Mouse (Mus musculus) thymus, postnatal 36 days (tissue): Measurements from ENCODE around the gene Lmod3.

Experiments
- DNase-seq, 2 experiments: peaks; one replicate each; pipeline ENCODE4 v3.0.0; 2022; ENCODE audit warnings: mixed read lengths in 2 of 2

Lmod3 gene

DNA sequence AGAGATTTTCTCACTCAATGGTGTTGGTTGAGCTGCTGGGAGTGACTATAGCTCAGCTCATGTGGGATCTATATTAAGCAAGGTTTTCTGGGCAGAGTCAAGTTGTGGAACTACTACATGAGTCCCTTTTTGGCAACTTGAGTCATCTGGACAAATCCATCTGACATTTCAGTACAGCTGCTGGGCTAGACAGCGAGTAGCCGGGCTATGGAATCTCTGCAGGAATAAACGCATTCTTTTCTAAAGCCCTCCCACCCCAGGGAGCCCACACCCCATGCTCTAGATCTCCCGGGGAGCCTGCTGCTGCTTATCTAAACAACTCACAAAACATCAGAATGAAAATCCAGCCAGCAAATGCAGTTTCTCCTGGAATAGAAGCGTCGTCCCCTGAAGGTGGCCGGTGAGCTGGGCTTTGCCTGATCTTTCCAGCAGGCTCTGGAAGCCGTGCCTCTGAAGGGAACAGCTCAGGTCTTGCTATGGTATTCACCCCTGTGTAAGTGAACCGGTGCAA is at the start of gene Lmod3:
TSS of gene Lmod3 (minus strand) at position 49 of the 511 bp plus-strand sequence.
- no peak for DNase-seq

DNA sequence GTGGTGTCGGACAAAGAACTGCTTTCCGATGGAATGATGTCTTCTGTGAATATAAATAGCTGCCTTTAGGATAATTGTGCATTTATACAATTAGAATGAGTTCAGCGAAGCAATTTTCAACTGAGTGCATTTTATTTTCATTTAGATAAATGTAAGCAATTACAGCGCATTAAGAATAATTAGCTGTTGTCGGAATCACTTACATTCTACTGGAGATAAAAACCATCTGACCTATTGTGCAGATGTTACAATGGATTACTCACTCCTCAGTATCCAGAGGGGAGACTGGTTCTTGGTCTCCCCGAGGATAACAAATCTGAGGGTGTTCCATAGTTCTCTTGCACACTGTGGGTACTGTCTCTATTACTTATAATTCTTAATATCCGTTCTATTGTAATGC is 49.7 kb upstream of the Lmod3 start:
- DNase-seq: no peak

DNA sequence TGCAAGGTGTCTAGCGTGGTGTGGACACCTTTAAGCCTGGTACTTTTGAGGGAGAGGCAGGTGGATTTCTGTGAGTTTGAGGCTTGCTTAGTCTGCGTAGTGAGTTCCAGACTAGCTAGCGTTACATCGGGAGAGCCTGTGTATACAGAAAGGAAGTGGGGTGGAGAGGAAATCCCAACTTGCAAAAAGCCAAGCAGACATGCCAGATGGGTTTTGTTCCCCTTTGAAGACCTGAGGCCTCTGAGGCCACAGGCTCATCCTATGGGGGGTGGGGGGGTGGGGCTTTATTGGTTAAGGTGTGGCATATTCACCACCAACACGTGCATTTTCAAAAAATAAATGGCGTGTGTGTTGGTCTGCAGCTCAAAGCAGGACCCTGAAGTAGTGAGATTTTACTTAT is 48.1 kb upstream of the Lmod3 start:
- DNase-seq: no peak

DNA sequence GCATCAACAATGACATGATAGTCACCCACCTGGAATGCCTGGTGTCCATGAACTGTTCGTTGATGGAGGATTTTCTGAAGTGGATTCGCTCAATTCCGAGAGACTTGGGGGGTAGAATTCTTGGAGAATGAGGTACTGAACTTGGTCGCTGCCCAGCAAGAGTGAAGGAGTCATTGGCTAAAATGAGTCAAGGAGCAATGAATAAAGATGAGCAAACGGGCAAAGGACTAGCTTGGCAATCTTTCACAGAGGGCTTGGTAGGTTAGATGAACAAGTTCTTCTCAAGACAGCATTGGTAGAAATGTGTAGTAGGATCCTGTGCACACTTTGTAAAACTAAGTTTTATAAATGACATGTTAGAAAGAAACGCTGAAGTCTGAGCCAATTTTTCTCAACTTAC is 47.6 kb upstream of the Lmod3 start:
- no peak for DNase-seq

DNA sequence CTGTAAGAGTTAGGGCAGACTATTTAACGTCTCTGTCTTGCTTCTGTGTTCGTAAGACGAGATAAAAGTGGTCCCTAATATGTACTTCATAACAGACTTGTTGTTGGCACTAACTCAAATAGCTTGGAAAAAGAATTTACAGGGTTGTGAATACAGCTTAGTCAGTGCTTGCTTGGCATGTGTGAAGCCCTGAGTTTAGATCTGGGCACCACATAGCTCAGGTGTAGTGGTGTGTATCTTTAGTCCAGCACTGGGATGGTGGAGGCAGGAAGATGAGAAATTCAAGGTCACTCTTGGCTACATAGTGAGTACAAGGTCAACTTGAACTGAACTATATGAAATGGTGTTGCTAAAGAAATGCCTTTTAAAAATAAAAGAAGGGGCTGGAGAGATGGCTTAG is 44.6 kb upstream of the Lmod3 start:
- no peak for DNase-seq

DNA sequence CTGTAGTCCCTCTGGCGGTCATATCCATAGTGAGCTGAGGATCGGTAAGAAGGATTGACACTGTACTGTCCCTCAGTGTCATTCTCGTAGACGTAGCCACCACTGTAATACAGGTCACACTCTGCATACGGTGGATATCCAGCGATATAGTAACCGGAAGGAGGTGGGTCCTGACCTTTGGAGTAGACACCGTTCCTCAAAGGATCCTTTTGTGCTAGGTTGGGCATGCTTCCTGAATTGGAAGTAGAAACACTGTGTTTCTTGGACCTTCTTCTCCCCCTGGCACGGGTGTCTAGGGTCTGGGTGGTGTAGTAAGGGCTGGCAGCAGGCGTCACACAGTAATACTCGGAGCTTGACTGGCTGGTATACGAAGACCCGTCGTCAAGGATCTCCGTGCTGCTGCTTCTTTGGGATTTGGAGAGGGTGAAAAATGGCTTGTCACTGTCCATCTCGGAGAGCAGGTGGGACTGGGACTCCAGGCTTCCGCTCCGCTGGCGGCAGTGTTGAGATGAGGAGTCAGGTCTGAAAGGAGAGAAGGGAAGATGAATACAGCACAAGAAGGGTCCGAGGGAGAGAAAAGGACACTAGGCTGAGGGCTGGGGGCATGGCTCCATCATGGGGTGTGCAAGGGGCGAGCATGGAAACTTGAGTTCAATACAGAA is 43.4 kb upstream of the Lmod3 start:
- no peak for DNase-seq

DNA sequence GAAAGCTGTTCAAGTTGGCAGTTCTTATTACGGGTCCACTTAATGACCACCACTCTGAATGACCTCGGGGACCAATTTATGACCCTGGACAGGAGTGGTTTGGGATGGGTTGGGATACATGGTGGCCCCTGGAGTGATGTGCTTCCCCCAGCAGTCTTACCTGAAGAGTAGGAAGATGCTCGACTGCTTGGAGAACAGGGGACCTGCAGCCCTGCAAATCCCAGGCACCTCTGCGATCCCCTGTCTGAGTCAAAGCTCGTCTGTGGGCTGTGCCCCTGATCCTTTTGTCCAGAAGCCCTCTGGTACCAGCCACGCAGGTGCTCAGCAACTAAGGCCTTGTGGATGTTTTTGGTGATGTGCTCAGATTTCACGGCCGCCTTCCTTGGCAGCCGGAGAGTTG is 42.9 kb upstream of the Lmod3 start:
- DNase-seq: no peak

DNA sequence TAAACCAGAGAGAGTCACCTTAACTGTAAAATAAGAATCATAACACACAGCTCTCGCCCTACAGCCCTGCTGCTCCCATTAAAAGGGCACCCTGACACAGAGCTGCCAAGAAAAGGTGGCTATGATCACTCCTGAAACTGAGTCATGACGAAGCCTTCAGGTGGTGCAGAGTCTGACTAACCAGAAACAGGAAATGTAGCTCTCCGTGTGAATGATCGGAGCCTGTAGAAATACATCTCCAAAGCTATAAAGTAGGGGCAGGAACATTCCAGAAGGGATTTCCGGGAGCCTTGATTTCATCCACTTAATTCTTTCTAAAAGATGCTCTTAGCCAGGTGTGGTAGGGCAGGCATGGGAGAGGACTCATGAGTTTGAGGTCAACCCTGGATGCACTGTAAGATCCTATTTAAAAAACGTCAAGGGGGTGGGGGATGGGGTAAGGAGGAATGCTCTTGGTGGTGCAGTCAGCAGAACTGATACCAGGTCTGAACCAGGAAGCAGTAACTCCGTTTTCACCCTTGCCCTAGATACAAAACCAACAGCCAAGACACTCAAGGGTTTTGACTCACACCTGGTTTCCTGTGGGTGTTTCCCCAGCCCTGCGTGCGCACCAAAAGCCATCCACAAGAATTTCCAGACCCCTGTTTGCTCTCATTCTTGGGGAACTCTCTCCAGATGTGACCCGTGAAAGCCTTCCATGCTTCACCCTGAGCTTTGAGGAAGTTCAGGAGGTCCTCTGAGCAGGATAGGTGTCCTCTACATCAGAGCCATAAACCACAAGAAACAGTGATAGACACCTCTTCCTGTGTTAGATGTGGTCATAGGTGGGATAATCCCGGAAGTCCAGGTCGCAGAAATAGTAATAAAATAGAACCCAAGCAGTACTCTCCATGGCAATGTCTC is 41.4 kb upstream of the Lmod3 start:
- DNase-seq: peak; percentile 48 to 61

DNA sequence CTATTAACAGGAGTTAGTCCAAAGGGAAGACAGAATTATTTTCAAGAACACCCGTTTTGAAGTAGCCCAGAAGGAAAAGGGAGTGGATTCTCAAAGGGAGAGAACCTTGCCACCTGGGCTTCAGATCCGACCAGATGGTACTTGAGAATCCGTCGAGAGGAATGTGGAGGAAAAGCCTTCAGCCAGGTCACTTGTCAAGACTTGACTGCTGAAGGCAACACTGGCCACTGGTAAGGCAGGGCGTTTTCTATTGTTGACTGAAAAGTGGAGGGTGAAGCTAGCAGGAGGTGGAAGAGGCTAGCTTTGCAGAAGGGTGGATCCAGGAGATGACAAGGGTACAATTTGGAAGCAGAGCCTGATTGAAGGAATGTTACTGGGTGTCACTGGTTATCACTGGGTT is 40.3 kb upstream of the Lmod3 start:
- no peak for DNase-seq

DNA sequence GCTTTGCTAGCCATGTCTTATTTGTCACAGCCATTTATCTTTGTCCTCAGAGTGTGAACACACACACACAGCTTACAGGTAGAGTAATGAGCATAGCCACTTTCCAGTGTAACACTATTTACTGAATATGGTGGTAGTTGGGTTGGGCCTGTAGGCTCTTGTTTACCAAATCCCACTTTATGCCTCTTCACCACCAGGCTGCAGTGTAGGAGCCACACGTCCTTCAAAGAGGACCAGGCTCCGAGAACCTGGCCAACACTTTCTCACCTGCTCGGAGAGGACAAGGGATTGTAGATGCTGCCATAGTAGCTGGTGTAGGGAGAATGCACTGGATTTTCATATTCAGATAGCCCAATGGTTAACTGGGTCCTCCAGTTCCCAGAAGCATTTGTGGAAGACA is 39.5 kb upstream of the Lmod3 start:
- DNase-seq: no peak

DNA sequence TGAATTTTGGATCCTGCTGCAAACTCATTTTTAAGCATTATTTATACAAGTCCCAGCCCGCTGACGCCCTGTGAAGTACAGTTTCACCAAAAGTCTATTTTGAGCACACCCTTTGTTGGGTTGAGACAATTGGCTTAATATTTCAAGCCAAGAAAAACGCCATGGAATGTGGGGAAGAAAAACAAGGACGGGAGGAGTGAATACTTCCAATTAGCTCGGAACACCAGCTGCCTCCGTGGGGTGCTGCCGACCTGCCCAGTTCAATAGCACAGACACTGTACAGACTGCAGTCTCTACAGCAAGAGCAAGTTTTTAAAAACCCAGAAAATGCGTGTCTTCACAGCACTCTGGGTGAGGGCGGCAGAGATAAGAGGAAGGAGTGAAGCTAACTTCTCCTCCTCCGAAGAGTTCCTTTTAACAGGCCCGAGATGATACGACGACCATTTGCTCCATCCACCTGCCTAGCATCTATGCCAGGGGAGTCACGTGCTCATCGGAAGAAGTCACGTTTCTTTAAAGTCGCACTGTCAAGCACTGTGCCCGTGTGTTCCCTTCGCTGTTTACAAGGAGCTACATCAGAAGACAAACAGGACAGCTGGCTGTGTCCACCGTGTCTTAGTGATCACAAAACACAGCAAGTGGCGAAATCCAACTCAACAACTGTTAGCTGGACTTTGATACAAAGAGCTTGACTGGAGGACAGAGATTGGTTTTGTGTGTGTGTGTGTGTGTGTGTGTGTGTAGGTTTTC is 38.8 kb upstream of the Lmod3 start:
- DNase-seq: no peak

DNA sequence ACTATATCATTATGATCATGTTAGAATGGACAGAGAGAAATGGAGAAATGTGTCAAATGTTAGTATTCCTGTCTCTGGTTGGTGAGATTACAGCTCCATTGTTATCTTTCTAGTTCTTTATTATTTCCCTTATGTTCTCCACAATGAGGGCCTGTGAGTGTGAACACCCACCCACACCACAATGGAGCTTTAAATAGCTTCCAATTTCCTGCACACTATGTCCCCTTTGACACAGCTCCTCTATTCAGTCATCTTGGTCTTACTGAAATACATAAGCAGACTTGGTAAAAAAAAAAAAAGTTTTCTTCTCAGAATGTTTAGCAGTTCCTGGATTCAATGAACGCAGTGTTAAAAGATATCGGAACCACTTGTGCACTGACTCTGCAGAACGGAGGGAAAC is 38.1 kb upstream of the Lmod3 start:
- DNase-seq: no peak

DNA sequence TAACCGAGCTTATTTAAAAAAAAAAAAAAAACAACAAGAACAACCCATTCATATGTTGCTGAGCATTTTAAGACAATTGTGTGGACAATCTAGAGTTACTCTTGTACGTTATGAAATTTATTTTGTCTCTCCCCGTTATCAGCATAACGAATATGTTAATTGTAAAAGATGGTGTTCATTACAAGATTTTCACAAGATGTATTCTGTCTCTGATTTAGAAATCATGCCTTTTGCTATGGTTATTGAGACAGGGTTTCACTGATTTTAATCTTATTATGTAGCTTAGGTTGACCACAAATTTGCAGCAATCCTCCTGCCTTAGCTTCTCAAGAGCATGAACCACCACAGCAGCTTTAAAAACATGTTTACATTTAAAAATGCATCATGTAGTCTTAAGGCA is 37.3 kb upstream of the Lmod3 start:
- DNase-seq: no peak

DNA sequence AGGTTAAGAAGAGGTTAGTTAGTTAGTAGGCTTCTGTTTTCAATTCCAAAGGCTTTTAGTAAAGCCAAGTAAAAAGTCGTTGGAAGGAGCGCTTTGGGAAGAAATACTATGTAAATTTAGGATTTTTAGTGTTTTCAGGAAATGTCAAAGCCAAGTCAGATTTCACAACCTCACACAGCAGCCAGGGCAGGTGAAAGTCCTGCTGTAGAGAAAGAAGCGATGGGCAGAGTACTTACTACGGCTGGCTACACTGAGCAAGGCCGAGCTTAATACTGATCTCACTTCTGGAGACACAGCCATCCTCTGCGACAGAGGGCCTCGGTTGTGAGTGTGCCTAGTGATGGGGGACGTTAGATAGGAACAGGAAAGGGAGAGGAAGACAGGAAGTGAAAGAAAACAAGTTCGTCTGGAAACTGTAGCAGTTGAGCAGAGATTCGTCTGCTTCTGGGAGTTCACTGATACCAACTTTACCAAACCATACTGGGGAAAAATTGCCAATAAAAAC is 36.8 kb upstream of the Lmod3 start:
- DNase-seq: no peak

DNA sequence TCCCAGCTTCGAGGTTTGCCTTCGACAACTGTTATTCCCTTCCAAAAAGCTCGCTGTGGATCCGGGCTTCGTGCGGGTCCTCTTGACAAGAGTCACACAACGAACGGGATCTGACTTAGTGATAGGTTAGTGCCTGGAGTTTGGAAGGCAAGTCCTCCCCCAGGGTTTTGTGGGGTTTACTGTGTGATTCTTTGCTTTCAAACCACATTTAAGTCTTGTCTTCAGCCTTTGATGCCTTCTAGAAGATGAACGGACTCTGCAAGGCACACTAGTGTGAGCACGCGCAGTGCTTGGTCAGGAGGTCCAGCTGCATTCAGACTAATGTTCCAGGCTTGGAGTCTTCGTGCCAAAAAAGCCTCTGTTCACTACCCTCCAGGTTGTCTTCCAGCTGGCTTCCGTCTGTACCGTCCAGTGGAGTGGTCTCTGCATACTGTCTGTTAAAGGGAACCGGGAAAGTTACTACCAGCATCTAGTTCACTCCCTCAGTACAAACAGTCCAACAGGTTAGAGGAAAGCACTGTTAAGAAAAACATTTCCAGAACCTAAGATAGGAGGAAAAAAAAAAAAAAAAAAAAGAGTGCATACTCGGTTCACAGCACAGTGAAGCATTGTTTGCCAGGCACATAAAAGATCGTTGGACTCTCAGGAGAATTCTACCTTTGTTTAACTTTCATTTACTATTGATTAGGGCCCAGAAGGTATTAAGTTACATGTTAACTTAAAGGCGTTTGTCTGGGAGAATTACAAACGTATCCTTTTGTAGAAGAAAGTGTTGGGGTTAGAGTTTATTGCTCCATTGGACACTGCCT is 35.7 kb upstream of the Lmod3 start:
- no peak for DNase-seq

DNA sequence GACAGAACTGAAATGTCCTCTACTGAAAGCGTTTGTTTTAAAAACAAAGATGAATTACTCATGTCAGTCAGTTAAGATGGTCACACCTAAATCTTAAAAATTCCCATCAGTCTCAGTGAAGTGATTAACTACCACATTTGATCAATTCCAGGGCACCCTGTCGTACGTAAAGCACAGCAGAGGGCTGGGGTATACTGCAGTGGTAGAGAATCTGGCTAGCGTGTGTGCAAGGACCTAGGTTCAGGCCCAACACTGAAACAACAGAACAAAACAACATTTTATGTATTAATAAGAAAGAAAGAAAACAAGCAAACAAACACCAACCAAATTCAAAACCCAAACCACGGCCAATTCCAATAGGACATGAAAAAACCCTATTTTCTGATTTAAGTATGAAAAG is 33.8 kb upstream of the Lmod3 start:
- DNase-seq: no peak

DNA sequence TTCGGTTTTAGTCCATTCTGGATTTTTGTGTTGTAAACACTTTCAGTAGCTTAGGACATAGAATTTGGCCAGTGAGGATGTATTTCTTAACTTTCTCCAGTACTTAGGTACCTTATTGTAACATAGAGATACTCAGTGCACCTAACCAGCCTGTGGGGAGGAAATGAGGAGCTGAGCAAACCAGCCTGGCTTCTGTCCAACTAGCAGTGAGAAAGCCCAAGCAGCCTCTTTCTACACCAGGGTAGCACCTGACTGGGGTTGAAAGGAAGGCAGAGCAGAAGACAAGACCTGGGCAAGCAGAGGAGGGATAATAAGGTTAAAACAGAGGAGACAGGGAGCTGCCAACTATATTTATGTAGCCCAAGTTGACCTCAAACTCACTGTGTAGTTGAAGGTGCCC is 31.1 kb upstream of the Lmod3 start:
- DNase-seq: no peak

DNA sequence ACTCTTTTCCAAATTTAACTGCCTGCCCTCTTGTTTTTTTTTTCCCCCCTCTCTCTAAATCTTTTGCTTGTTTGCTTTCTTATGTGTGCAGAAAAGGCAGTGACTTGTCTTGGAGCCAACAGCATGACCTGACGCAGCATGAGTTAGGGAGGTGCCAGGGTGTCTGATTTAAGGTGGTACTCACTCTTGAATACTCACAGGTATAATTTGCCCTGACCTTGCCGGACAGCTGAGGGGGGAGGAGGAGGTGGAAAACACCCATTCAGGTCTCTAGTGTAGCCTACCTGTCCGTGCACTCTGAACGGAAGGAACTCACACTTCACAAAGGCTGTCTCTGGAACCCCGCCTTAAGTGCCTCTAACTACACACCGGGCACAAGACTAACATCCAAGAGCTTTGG is 26.3 kb upstream of the Lmod3 start:
- no peak for DNase-seq

DNA sequence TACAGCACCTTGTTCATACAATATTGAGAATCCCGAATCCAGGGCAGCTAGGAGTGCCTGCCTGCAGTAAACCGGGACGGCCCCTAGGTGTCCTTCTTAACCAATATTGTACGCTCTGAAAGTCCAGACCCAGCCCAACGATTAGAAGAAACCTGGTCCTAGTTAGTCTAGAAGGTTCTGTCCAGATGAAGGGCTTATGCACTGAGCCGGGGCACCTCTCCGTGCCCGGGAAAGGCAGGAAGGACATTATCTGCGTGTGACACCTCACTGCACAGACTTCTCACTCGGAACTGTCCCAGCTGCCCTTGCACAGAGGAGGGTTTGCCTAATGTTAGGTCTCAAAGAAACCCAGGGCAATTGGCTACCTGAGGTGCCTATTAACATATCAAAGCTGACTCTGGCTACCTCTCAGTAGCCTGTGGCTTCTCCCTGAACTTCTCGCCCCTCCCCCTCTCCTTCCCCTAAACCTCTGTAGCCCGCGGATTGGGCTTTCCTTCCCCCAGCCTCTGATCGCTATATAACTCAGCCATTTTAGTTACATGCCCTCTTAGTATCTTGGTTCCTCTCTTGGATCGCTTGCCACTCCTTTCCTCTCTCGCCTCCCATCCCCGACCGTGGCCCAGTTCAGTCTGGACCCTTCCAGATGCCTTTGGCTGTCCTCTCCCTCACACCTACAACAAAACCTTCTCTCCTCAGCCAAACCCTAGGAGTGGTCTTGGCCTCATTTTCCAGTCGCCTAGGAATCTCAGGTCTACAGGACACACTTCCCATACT is 25.6 kb upstream of the Lmod3 start:
- DNase-seq: peak; percentile 66 to 74

DNA sequence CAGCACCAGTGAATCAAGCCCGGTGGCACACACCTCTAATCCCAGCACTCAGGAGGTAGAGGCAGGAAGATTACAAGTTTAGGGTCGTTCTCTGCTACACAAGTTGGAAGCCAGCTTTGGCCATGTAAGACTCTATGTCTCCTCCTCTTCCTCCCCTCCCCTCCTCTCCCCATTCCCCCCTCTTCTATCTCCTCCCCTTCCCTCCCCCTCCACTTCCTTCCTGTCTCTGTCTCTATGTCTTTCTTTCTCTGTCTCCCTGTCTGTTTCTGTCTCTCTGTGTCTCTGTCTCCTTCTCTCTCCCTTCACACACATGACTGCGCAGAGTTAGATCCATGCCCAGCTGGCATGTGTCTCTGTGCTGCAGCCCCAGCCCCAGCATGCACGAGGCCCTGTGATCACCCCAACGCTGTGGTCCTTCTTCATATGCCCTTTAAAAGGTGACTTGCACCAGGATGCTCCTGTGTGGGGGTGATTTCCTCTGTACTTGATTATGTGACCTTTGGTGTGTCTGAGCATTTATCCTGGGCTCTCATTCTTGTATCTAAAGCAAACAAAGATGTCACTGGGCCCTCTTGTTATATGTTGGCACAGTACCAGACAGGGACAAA is 24.4 kb upstream of the Lmod3 start:
- peak in 1 of 2 experiments; percentile 19 for DNase-seq

DNA sequence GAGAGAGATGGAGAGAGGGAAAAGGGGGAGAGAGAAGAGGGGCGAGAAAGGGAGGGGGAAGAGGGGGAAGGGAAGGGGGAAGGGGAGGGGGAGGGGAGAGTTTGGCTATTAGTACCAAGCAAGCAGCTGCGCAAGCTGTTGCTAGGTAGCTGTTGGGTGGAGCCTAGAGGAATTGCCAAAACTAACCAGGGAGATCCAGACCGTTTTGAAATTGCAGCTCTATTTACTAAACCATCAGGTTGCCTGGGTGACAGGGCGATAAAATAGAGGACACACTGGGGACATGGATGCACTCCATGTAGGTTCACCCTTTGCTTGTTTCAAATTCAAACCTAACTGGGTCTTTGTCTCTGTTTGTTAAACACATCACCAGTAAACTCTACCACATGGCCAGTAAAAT is 23.8 kb upstream of the Lmod3 start:
- no peak for DNase-seq
